Mouse (Mus musculus): ENCODE results near the gene Gm21985.

GRCm38 (mm10) chr2:112390843-112391242 is 124.7 kb downstream of the Gm21985 start:
- TF ChIP-seq POLR2A (IDR thresholded peaks at IDR 0.05; ENCODE audit: insufficient read depth, low read length) (no peak), EP300 (IDR thresholded peaks at IDR 0.05; ENCODE audit: insufficient read depth, low read depth, low read length) (no peak), CTCF (IDR thresholded peaks at IDR 0.05; ENCODE audit: low read depth, low read length) (no peak)
